ENCODE assay signal across 16 mouse cellular contexts in the genomic region with DNA sequence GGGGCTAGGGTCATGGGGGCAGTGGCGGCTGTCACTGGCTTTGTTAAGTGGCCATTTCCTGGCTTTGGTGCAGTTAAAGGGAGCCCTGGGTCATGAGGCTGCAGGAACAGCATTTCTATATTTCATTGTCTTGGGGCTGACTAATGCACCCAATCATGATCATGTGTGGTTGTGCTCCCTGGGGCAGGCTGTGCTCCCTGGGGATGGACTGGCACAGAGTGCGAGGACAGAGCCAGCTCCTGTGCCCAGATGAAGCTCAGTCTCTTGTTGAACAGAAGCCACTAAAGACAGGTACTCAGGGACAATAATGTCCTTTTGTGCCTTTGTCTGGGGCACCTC. TPM values are rescaled to one million over a fixed set of nuclear protein-coding genes. Genes with fewer than 3 reads are reported as not detected.
DNase-seq lines count a peak whose midpoint lies in the region; ATAC-seq and TF ChIP-seq lines count a peak whose summit lies in the region.
"Had no signal": no experiment of that assay in that cellular context is flagged by ENCODE, and none has a peak within 500 bp of the region (broad histone marks: within the 10 kb centered on the region; RNA-seq: fewer than 3 reads in every experiment).

No protein-coding gene starts in this region.

- WGBS in intestine, embryonic 16.5 days, result 59% methylated on average over 2 of the region's 2 CpGs
- WGBS in intestine, postnatal 0 days, result 70% methylated on average over 2 of the region's 2 CpGs

- no peaks in the 10 kb centered on the region for H3K9me3 ChIP-seq in intestine, embryonic 16.5 days (ENCODE audit: control insufficient read depth, low read length)
- no peaks in the 10 kb centered on the region for H3K9me3 ChIP-seq in intestine, postnatal 0 days (ENCODE audit: control insufficient read depth)
- H3K9me3 ChIP-seq: embryonic facial prominence, embryonic 13.5 days; forebrain, embryonic 13.5 days; hindbrain, embryonic 10.5 days; liver, embryonic 12.5 days had no signal

- no peaks in the 10 kb centered on the region for H3K36me3 ChIP-seq in intestine, embryonic 16.5 days (ENCODE audit: control insufficient read depth, insufficient read depth, low read length)
- no peaks in the 10 kb centered on the region for H3K36me3 ChIP-seq in intestine, postnatal 0 days (ENCODE audit: control insufficient read depth, insufficient read depth)
- H3K36me3 ChIP-seq: embryonic facial prominence, embryonic 13.5 days; hindbrain, embryonic 10.5 days; liver, embryonic 12.5 days had no signal

- H3K4me1 ChIP-seq in intestine, embryonic 16.5 days (ENCODE audit: control insufficient read depth, insufficient read depth, low read length), result peaks cover 24% of the 10 kb centered on the region
- H3K4me1 ChIP-seq in intestine, postnatal 0 days (replicated peaks; ENCODE audit: control insufficient read depth, insufficient read depth, low read length), result no peaks in the 10 kb centered on the region
- H3K4me1 ChIP-seq in embryonic fibroblast, embryonic 13.5 days (ENCODE audit: control insufficient read depth, insufficient read depth, low read length), result peaks cover 23% of the 10 kb centered on the region

- H3K4me3 ChIP-seq in intestine, embryonic 16.5 days (ENCODE audit: low read length), result no peak overlapping the region
- H3K4me3 ChIP-seq in intestine, postnatal 0 days (ENCODE audit: low read depth, low read length), result no peak overlapping the region
- H3K4me3 ChIP-seq in embryonic fibroblast, embryonic 13.5 days (ENCODE audit: insufficient read depth, low read length), result no peak overlapping the region
- H3K4me3 ChIP-seq: embryonic facial prominence, embryonic 13.5 days; forebrain, embryonic 13.5 days; hindbrain, embryonic 10.5 days; liver, embryonic 12.5 days had no signal

- H3K9ac ChIP-seq in intestine, embryonic 16.5 days (ENCODE audit: low read depth, low read length), result no peak overlapping the region
- no peak overlapping the region for H3K9ac ChIP-seq in intestine, postnatal 0 days (ENCODE audit: low read depth, low read length)
- H3K9ac ChIP-seq: embryonic facial prominence, embryonic 13.5 days; forebrain, embryonic 13.5 days; liver, embryonic 12.5 days had no signal

- H3K4me2 ChIP-seq in intestine, embryonic 16.5 days (ENCODE audit: low read depth, low read length), result no peak overlapping the region
- H3K4me2 ChIP-seq in intestine, postnatal 0 days (replicated peaks; ENCODE audit: low read depth), result no peak overlapping the region
- H3K4me2 ChIP-seq: embryonic facial prominence, embryonic 13.5 days; forebrain, embryonic 13.5 days; liver, embryonic 12.5 days had no signal

- TF ChIP-seq POLR2A in embryonic fibroblast, embryonic 13.5 days (IDR thresholded peaks at IDR 0.05; ENCODE audit: low read depth, low read length), result no peak

- peak; percentile 59 for DNase-seq in adrenal gland, postnatal 14 days
- DNase-seq in adrenal gland, postnatal 36 days, result no peak
- peak; percentile 36 for DNase-seq in 3134 (ENCODE audit: extremely low read depth, insufficient read length, low spot score)
- no peak for DNase-seq in spleen, postnatal 14 days (ENCODE audit: low spot score in 2 of 2)
- DNase-seq in gastrocnemius, adult 8-10 months (ENCODE audit: low spot score in 2 of 2), result no peak
- DNase-seq: B cell, adult 2 months; cerebellum, postnatal 10 days; kidney, adult 11 months had no signal

- H3K27ac ChIP-seq in intestine, embryonic 16.5 days (ENCODE audit: low read length), result peak overlapping the region; percentile 69
- H3K27ac ChIP-seq in intestine, postnatal 0 days (ENCODE audit: low read depth, low read length), result no peak overlapping the region
- peak overlapping the region; percentile 78 for H3K27ac ChIP-seq in embryonic fibroblast, embryonic 13.5 days (ENCODE audit: insufficient read depth, low read length)
- H3K27ac ChIP-seq: embryonic facial prominence, embryonic 13.5 days; forebrain, embryonic 13.5 days; hindbrain, embryonic 10.5 days; liver, embryonic 12.5 days had no signal

- H3K27me3 ChIP-seq in intestine, embryonic 16.5 days (replicated peaks; ENCODE audit: control insufficient read depth, insufficient read depth, low read length), result no peaks in the 10 kb centered on the region
- H3K27me3 ChIP-seq in intestine, postnatal 0 days (replicated peaks; ENCODE audit: control insufficient read depth, insufficient read depth, low read length), result 0 out of 2 replicates have a peak, but pooled peaks cover 2% of the 10 kb centered on the region
- H3K27me3 ChIP-seq: embryonic facial prominence, embryonic 13.5 days; forebrain, embryonic 13.5 days had no signal

- no peak for ATAC-seq in intestine, embryonic 16.5 days
- ATAC-seq in intestine, postnatal 0 days, result no peak
- ATAC-seq: activated CD4-positive, CD25-positive, alpha-beta regulatory T cell, adult 4 months; forebrain, embryonic 13.5 days; liver, embryonic 12.5 days had no signal

- no peak for TF ChIP-seq CTCF in intestine, postnatal 0 days (IDR thresholded peaks at IDR 0.05; ENCODE audit: low read depth)
- TF ChIP-seq CTCF in embryonic fibroblast, embryonic 13.5 days (IDR thresholded peaks at IDR 0.05; ENCODE audit: borderline replicate concordance, insufficient read depth, low read length), result no peak

RNA-seq across cellular contexts. Expression of gene Chrna1, which starts 12.9 kb away (rescaled TPM):
- not detected in 2 replicates for total RNA-seq in adrenal gland, postnatal 14 days (2021)
- total RNA-seq in adrenal gland, postnatal 36 days (2021), result not detected
- 0.10 TPM in 2 replicates for polyA plus RNA-seq in intestine, embryonic 16.5 days (2015; fragmentation: Nextera tagmentation; extraction: Ambion mirVana)
- 0.08 and 0.12 TPM in 2 replicates for polyA plus RNA-seq in intestine, postnatal 0 days (2015; fragmentation: Nextera tagmentation; extraction: Ambion mirVana)
- 0.19 and 0.37 TPM in 2 replicates for polyA plus RNA-seq in embryonic fibroblast, embryonic 13.5 days (2011; ENCODE audit: insufficient read length, low read depth, missing spikeins)
- 1 to 10 TPM; 4.8 to 5.3 (median 5.2) TPM for total RNA-seq in gastrocnemius, adult 8-10 months (2022)
- polyA plus RNA-seq: activated CD4-positive, CD25-positive, alpha-beta regulatory T cell, adult 4 months had no signal

Comparison
In these comparisons a context has a peak if more than half of its experiments do, and no peak if none do; other contexts are left out.
1. DNase-seq: peak in adrenal gland, postnatal 14 days (single experiment) and 3134 (single experiment); none in adrenal gland, postnatal 36 days (0 of 2), spleen, postnatal 14 days (0 of 2) and gastrocnemius, adult 8-10 months (0 of 2).